Mouse (Mus musculus): ENCODE measurements around the gene Arl15. TPM values are rescaled to one million over a fixed set of nuclear protein-coding genes. Genes with fewer than 3 reads are reported as not detected.

The Arl15 gene
- total RNA-seq, 2 experiments from 2014 or later, result 12.1 to 14.3 TPM

DNA sequence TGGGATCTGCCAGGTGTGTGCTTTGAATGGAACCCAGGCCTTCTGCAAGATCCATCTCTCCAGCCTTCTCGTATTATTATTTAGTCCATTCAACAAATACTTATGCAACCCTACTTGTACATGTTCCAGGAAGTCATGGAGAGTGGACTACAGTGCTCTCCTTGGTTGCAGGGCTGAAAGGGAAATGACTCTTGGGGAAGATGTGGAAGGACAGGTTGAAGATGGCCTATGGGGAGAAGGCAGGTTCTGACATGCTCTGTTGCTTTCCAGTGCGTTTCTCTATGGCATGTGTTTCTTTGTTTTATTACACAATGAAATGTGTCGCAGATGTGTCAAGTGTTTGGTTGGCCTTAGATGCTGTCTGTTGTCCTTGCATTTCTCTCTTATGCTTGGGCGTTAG lies 5.1 kb downstream of the Arl15 start:
- ATAC-seq (ENCODE audit: poor library complexity, severe bottlenecking), result no peak

DNA sequence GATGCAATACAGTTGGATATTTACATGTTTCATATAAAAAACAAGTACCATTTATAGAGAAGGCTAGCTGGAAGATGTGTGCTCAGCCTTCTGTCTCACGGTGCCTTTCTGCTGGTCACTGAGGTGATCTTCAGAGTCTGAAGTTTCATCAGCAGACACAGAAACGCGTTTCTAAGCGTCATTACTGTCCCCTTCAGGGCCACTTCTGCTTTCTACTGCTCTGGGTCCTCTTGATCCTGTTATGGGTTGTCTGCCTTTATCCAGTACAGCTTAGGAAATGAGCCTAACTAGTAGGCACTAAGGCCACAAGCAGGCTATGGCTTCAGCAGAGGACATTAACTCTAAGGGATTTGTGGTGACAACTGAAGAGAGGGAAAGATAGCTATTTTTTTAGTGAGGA lies 5.9 kb downstream of the Arl15 start:
- peak; percentile 79 for ATAC-seq (ENCODE audit: poor library complexity, severe bottlenecking)

DNA sequence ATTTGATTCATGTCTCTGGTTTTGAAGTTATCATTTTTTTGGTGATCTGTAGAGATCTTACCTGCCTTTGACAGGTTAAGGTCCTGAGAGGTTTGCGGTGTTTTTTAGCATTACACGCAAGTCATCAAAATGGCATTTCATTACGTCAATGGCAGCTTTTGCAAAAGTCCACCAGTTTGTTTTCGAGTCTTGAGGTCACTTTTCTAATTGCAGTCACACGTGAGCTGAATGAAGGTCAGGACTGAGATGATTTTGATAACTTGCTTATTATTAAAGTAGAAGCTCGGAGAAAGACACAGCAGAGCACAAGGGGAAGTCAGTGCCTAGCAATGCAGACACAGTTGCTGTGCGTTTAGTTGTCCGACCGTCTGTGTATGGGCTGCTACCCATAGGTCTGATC lies 8.3 kb downstream of the Arl15 start:
- ATAC-seq (ENCODE audit: poor library complexity, severe bottlenecking), result no peak

DNA sequence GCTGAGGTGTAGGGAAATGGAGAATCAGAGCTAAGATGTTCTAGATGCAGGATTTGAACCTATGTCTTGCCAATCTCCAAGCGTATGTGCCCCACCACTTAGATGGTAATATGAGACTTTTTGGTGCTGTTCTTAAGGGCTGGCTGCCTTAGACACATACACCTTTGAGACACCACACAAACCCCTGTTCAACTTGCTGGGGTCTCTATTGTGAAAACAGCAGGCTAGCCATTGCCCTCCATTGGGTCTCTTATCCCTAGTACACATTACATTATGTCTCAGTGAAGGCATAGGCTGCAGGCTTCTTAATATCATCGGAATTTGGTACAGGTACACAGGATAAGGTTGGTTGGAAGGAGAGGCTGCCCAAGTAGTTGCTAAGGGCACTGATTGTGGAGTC lies 16.8 kb downstream of the Arl15 start:
- no peak for ATAC-seq (ENCODE audit: poor library complexity, severe bottlenecking)

DNA sequence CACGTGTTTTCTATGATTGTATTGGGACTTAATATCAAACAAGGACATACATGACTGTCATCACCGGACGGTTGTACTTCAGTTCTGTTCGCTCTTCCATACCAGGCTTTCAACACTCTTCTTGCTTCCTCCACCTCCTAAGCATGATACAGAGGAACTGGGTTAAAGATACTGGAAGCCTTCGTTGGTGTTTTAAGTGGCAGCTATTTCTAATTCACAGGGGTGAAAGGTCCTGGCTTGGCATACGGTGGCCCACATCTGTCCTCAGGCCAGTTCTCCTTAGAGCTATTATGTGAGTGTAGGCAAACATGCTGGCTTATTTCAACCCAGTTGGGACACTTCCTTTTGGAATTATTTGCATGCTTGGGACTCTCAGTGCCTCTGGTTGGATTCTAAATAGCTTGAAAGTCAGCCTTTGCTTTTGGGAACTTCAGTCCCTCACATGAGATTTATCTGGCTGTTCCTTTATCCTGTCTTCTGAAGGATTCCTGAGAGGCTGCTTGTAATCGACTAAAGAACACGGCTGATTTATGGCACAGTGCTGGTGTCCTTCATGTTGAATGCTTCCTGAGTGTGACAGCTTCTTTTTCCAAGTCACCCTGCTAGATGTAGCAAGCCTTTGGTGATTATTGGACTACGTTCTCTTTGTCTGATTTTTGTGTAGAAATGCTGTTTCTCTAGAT lies 17.7 kb downstream of the Arl15 start:
- ATAC-seq (ENCODE audit: poor library complexity, severe bottlenecking), result 0 out of 2 replicates have a peak, but pooled peaks have one; percentile 6

DNA sequence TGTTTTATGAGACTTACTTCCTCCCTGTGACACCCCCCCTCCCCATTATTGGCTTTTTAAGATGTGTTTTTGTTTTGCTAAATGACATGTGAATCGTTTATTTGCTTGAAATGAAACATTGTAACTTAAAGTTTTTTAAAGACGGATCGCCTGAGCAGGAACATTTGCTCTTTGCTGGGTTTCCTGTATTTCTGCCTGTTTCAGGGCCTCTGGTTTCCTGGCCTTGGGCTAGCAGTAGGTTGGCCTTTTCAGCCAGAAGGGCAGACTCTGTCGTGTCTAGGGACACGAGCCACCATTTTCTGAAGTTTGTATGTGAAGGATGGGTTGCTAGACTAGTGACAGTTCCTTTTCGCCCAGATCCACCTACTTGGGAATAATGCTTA lies 18.3 kb downstream of the Arl15 start:
- ATAC-seq (ENCODE audit: poor library complexity, severe bottlenecking), result no peak

DNA sequence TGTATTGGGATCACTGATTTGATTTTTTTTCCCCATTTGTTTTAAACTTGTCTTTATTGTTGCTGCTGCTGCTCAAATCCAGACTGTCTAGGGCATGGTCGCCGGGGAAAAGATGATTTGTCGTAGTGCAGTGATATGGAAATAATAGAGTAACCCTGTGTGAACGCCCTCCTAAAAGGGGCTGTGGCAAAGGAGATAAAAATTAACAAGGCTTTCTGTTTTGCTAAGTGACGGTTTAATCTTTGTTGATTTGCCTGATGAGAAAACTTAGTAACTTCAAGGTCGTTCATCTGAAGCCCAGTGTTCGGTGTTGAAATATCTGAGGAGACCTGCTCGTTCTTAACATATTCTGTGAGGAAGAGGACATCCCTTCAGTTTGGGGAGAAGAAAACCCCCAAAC lies 19.8 kb downstream of the Arl15 start:
- no peak for ATAC-seq (ENCODE audit: poor library complexity, severe bottlenecking)

DNA sequence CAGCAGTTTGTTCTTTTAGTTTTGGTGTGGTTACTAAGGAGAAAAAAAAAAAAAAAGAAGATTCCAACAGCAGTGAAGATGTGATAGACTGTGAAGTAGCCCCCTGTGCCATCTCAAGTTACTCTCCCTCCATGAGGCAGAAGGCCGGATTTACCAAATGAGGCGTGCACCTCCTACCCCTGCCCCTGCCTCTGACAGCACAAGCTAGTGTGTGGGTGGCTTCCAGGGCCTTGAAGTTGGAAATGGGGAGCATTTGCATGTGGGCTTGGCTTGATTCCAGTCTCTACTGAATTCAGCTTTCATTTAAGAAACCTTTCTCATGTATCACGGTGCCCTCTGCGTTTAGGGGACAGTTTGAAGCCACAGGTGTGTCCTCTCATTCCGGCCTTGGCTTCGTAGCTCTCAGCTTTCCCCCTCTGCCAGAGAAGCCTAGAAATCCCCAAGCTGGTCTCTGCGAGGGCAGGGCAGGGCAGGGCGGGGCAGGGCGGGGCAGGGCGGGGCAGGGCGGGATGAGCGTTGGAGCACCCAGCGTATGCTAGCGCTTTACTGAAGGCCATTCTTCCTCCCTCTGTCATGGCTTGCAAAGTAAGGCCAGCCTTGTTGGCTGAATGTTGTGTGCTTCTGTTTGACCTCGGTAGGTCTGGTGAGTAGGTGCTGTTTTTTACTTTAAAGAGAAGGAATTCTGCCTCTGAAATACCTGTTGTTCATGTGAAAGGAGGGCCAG lies 21.6 kb downstream of the Arl15 start:
- no peak for ATAC-seq (ENCODE audit: poor library complexity, severe bottlenecking)

DNA sequence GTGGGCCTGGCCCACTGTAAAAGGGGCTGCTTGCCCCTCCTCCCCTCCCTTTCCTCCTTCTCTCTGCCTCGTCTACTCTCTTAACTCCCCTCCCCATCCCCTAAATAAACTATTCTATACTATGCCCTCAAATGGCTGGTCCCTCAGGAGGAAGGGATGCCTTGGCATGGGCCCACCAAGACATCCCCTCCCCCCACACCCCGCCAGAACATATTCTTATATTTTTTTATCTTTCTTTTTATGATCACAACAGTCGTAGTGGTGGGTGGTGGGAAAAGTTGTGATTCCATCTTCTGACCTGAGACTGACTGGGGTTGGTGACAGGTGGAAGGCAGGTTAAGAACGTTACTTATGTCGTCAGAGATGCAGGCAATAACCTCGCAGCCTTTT lies 22.1 kb downstream of the Arl15 start:
- ATAC-seq (ENCODE audit: poor library complexity, severe bottlenecking), result no peak

DNA sequence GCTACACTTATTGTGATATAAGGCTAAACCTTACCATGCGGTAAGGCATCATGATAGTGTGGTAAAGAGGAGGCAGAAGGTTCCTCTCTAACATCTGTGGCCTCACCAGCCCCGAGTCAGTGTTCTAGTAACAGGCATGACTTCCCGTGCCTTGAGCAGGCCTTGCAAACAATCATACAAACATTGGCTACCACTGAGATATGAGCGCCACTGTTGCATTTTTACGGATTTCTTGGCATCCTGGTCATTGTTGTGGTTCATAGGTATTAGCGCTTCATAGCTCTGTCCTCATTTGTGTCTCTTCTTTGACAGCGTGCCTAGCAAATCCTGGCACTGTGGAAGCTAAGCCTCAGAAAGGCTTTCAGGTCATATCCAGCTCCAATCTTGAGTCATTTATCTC lies 24.7 kb downstream of the Arl15 start:
- ATAC-seq (ENCODE audit: poor library complexity, severe bottlenecking), result no peak

DNA sequence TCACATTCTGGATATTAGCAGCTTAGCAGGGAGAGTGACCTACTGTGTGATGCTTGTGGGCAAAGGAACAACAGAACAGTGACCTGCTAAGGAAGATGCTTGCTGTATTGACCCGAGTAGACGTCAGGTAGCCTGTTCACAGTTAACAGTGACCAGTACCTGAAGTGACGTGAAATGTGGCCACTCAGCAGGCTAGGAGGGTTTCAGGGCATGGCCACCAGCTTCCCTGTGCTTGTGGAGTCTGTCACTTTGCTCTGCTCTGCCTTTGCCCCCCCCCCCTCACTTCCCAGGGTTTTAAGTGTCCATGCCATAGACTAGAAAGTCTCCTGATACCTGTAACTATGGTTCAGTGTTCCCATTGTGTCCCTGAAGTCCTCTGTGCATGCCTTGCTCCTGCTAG lies 25.9 kb downstream of the Arl15 start:
- ATAC-seq (ENCODE audit: poor library complexity, severe bottlenecking), result no peak

DNA sequence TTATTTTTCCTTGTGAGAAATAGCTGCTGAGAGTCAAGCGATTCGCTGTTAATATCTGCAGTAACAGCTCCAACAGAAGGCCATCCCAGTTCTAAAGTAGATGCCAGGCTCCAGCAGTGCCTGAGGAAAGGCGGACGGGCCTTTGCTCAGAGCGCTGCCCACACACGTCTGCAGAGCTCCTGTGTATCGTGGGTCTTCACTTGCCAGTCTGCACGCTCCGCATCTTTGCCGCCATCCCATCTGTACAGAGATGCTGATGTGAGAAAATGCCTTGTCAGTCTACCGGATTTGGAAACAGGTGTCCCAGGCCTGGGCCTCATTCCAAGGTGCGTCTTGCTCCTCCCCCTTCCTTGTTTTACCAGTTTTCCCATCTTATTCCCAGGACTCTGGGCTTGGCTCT lies 27.6 kb downstream of the Arl15 start:
- ATAC-seq (ENCODE audit: poor library complexity, severe bottlenecking), result no peak

DNA sequence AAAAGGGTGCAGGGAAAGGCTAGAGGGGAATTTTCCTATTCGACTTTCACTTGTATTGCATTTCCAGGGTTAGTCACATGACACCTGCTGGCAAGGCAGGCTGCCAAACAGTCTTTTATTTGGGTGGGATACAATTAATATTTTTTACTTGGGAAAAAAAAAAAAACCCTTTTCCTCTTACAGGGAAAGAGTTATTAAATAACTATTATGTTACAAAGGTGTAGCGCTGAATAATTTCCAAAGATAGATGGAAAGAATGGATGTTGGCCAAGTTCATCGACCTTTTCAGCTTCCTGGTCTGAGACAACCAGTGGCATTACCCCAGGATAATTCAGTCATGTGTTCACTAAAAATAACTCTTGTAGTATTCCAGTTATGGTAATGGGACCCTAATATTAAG lies 29.7 kb downstream of the Arl15 start:
- ATAC-seq (ENCODE audit: poor library complexity, severe bottlenecking), result no peak

DNA sequence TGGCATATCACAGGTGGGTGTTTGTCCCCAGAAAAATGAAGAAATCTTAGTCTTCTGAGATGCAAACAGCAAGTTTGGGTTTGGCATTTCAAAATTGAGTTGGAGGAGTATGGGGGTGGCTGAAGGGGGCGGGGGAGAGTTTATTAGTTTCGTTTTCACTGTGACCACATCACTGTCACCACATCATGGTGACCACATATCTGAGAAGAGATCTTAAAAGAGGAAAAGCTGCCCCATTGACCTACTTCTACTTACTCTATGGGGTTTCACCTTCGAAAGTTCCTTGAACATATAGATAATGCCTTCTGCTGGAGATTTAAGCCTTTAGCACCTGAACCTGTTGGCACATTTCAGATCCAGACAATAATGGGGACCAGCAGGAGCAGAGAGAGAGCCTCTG lies 34.3 kb downstream of the Arl15 start:
- ATAC-seq (ENCODE audit: poor library complexity, severe bottlenecking), result peak; percentile 85

DNA sequence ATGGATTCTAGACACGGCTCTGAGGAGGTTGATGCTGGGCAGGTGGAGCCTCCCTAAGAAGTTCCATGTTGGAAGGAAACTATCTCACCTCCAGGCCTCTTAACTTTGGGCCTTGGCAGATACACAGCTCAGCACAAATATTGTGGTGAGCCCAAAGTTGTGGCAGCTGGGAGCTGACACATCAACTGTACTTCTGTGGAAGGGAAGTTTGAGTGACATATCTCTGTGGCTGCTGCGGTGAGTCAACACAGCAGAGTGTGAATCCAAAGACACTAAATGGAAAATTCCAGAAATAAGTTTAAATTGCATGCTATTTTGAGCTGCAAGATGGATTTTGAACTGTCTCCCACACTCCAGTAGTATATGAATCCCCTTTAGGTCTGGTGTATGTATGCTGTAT lies 34.8 kb downstream of the Arl15 start:
- peak; percentile 61 for ATAC-seq (ENCODE audit: poor library complexity, severe bottlenecking)

DNA sequence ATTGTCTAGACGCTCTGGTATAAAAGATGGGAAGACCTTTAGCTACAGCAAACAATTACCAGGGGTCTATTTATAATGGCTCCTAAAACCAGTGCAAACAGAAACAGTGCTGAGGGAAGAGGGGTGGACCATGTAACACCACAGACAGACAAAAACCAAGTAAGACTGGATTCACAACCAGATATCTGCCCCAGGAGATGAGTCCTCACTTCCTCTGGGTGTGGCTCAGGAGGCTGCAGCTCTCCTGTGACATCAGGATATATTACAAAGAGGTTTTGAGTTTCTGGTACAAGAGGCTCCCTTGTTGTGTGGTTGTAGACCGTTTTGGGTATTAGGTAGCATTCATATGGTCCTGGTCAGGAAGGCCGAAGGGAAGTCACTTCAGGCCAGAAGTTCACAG lies 36.5 kb downstream of the Arl15 start:
- no peak for ATAC-seq (ENCODE audit: poor library complexity, severe bottlenecking)

DNA sequence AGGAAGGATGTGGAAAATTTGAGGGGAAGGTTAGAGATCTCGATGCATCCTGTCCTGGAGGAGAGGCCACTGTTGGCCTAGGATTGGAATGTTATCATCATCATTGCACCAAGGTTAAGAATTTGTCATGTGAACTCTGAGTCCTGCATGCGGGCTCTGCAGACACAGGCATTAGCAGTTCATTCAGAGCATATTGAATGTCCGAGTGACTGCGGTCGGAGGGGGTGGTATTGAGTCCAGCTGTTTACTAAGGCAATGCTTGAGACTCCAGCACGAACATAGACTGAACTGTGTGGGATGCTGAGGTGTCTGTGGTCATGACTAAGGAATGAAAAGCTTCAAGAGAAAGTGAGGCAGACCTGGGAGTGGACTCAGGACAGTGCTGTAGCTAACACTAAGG lies 38.6 kb downstream of the Arl15 start:
- no peak for ATAC-seq (ENCODE audit: poor library complexity, severe bottlenecking)

DNA sequence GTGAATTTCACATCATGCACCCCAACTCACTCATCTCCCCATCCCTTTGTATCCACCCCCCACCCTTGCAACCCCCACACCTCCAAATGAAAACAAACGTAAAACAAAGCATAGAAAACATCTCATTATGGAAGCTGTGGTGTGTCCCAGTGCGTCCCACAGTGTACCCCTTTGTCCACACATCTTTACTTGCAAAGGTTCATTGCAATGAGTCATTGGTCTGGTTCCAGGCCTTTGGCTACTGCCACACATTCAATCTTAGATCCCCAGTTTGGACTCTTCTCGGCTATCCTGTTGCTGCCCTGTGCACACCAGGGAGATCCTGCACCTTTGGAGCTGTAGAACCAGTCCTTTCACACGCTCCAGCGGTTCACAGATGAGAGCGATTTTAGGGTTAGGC lies 41.6 kb downstream of the Arl15 start:
- no peak for ATAC-seq (ENCODE audit: poor library complexity, severe bottlenecking)

DNA sequence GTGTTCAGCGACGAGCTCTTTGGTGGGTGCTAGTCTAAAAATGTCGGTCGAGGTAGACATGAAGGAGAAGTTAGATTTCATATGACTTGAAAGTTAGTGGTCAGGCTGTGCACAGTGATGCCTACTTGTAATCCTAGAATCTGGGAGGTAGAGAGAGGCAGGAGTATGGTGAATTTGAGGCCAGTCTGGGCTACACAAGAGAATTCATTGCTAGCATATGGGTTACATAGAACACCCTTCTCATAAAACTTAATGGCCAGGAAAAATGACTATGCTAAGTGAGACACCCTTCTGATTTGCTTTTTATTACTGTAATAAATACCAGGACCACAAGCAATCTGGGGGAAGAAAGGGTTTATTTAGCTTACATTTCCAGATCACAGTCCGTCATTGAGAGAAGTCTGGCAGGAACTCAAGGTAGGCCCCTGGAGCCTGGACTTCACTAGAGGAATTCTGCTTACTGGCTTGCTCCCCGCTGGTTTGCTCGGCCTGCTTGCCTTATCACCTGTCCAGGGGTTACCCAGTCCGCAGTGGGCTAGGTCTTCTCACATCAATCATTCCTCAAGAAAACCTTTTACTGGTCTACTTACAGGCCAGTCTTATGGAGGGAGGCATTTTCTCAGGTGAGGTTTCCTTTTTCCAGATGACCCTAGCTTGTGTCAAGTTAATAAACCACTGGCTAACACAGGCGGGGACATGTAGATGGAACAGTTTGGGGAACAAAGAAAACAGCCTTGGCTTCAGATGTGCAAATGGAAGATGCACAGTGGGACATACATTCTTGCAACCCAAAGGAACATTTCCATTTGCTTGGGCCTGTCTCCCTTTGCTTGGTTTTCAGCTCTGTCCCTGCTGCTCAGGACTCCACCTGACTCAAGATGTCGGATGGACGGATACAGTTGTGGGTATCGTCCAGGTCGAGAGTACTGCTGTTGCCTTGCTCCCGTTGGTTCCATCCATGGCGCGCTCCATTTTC lies 44.6 kb downstream of the Arl15 start:
- no peak for ATAC-seq (ENCODE audit: poor library complexity, severe bottlenecking)

DNA sequence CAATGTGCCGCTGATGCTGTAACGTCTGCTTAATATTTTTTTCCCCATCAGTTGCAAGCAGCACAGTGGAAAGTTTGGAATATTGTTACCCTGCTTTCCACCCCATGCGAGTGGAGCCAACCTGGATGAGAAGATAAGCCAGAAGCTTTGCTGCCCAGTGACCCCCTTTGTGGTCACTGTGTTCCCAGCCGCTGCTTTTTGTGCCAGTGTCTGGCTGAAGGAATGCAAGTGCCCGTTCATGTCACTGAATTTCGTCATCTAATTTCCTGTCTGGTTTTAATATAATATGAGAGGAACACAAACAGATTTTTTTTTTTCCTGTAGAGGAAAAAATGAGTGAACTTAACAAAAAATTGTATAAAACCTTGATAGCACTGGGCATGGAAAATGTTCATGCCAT lies 46.1 kb downstream of the Arl15 start:
- ATAC-seq (ENCODE audit: poor library complexity, severe bottlenecking), result no peak

DNA sequence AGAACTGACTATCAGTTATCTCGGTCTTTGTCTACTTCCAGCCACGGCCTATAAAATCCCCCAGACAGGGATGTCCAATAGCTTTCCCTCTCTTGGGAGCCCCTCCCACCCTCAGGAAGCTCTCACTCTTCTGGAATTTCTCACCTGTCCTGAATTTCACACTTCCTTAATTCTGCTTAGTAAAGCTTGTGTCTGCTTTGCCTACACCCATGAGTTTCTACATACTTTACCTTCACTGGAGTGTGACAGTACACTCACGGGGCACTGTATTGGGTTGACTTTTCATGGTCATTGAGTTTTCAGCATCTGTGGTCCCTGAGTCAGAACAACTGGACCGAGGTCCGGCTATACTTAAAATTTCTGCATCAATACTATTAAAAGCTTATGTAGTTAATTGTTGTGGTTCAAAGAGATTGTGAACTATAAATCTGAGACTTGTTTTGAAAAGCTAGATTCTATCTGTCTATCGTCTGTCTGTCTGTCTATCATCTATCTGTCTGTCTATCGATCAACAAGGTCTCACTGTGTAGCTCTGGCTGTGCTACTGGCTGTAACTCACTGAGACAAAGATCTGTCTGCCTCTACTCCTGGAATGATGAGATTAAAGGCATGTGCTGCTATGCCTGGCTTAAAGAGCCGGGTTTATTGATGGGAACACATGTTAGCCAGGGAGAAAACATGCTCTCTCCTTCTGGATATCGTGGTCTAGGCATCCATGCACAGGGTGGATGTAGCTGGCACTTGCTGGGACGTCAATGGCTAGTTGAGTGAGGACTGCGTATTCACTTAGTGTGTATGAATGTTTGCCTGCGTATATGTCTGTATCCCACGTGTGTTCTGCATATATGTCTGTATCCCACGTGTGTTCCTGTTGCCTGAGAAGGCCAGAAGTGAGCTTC lies 48.4 kb downstream of the Arl15 start:
- no peak for ATAC-seq (ENCODE audit: poor library complexity, severe bottlenecking)

Measured in megakaryocyte, adult 5-6 weeks (primary cell).